Mouse (Mus musculus) frontal cortex, postnatal 25 days (tissue): ENCODE data around the gene Aip.
"Not testable (repeated sequence)": the region's sequence is repeated elsewhere in the genome, so short reads cannot be mapped to it uniquely, and the experiment has no call there.

Experiments used
- DNase-seq, 2 experiments: peaks; one replicate each; pipeline ENCODE4 v3.0.0; 2022; ENCODE audit warnings: low spot score in 2 of 2

The Aip gene

DNA sequence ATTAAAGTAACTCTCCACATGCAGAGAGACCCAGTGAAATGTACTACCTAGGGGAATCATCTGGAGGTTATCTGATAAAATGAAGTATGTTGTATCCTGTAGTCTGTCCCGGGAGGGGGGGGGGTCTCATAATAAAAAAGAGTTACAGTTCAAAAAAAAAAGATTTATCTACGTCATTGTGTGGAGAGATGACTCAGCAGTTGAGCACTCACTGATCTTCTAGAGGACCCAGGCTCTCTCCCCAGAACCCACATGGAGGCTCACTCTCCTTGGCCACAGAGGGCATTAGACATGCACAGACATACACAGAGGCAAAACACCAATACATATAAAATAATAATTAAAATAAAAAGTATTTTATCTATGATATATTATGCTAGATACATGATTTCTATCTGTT lies 34.3 kb downstream of the Aip start:
- DNase-seq = no peak

DNA sequence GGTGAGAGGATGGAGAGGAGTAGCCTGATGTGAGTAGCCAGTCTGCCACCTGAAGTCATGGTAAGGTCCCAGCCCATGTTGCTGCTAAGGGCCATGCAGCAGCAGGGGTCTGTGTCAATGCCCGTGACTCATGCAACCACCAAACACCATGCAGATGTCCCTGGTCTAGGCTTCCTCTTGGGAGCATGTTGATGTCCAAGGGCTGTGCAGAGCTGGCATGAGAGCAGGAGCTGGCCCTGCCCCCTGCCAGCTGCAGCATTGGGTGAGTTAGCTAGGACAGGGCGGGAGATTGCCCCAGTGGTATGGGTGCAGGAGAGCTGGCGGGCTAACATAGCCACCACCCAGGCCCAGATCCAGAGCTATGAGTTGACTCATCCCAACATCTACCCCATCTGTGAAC lies 35.2 kb downstream of the Aip start:
- DNase-seq = no peak

DNA sequence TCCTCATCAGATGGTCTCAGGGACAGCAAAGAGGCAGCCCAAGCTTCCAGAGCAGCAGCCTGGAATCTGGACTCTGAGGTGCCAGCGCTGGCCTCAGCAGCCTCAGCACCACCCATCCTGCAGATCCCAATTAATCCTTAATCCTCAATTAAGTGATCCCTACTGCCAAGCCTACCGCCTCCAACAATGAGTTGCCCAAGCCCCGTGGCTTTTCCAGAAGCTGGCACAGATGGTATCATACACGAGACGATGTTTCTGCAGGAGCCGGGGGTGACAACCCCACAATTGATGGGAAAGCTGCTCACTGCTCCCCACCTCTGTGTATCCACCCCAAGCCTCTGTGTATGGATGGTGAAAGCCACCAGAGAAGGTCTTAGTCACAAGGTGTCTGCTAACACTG lies 36.5 kb downstream of the Aip start:
- DNase-seq = no peak

DNA sequence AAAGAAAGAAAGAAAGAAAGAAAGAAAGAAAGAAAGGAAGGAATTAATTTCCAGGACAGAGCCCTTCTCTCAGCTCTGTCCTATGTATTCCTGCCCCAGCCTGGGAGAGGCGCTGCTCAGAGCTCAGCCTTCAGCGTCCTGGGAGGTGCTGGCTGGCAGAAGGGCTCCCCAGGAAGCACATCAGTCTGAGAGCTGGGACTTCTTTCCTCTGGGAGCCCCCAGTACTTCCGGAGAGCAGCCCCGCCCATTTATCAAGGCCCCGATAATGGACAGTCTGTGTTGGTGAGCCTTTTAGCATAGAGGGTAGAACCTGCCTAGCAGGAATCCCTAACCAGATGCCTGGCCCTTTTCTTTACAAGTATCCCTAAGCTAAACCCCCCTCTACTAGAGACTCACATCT lies 37.5 kb downstream of the Aip start:
- no peak for DNase-seq

DNA sequence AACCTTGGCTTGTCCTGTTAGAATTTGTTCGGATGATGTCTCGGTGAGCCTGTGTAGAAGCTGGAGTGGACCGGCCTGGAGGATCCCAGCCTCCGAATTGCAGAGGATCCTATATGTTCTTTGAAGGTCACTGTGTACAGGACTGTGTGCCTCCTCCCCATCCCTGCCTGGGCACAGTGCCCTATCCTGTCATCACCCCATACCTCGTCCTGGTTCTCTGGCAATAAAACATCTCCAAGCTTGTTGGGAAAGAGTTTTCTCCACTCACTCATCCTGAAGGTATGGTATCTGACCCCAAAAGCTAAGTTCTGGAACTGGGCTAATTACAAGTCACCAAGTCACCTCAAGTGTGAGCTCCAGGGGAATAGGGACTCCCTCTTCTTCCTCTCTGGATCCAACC lies 38.6 kb downstream of the Aip start:
- no peak for DNase-seq

DNA sequence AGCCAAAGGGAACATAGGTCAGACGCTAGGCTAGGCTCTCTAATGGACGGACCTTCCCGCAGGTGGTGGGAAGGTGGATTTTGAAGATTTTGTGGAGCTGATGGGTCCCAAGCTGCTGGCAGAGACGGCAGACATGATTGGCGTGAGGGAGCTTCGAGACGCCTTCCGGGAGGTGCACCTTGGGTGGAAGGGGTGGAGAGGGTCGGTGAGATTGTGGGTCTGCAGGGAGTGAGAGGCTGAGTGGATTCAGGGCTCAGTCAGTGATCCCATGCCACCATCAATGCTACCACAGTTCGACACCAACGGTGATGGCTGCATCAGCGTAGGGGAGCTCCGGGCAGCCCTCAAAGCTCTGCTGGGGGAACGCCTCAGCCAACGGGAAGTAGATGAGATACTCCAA lies 39.5 kb downstream of the Aip start:
- DNase-seq = no peak

DNA sequence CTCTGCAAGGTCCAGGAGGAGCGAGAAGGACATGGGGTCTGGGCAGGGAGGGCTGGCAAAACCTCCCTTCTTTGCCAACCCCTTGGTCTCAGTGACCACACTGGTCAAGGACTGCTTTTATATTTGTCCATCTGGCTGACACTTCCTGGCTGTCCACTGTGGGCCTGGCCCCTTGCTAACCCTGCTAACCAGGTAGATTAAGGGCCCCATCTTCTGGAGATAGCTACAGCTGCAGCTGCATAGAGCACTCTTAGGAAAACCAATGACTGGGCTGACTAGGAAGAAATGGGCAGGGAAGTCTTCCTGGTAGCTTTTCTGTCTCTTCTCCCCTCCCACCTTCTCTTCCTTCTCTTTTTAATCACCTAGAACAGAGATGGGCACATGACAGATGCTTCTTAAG lies 40.7 kb downstream of the Aip start:
- no peak for DNase-seq

DNA sequence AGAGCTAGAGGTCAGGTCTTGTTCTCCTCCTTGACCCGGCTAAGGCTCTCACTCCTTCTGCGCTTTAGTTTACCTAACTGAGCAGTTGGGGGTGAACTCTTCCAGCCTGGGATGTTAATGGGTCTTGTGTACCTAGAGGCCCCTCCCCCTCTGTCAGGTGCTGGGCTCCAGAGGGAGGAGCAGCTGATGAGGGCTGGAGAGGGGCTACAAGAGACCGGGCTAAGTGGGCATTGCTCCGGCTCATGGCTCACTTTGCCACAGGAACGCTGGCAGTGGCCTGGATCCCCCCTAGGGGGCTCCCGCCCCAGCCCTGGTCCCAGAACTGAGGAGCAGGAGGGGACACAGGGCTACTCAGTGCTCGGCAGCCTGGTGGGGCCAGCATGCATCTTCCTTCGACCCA lies 41.8 kb downstream of the Aip start:
- no peak for DNase-seq

DNA sequence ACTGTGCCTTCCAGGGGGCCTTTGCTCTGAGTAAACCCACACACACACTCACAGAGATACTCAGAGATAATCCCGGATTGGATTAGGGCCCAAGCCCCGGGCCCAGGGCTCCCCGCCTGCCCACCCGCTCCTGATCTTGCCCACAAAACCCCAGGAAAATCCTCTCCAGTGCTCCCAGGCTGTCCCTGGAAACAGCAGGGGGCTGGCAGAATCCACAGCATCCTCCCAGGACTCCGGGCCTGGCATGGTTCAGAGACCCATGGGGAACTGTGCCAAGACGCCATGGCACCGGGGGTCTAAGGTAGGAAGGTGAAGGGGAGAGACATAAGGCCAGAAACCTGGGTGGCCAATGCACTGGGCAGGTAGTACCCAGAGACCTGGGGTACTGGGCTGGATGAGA lies 42.3 kb downstream of the Aip start:
- no peak for DNase-seq

DNA sequence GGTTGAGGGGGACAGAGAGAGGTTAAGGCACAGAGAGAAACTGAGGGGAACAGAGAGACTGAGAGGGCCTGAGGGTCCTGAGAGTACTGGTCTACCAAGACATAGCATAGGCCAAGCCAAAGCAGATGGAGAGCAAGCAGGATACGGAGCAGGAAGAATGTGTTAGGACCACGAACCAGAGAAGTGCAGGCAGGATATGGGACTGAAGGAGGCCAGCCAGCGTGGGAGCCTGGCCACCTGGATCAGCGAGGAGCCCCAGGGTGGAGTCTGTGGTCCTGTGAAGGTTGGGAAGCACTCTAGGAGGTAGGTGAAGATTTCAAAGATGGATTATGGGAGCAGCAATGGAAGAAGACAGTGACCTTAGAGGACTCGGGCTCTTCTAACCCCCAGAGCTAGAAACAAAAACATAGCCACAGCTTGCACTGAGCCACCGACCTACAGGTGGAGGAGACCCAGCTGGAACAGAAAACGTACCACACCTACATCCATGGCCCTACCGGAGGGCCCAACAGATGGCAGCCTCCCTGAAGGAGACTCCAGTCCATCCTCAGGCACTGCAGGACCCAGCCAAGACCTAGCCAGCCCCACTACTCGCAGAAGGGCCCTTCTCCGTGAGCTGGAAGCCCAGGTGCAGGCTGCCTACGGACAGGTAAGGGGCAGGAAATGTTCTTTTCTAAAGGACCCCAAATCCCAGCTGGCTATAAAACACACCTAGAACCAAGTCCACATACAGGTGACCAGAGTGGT lies 43.3 kb downstream of the Aip start:
- DNase-seq = no peak

DNA sequence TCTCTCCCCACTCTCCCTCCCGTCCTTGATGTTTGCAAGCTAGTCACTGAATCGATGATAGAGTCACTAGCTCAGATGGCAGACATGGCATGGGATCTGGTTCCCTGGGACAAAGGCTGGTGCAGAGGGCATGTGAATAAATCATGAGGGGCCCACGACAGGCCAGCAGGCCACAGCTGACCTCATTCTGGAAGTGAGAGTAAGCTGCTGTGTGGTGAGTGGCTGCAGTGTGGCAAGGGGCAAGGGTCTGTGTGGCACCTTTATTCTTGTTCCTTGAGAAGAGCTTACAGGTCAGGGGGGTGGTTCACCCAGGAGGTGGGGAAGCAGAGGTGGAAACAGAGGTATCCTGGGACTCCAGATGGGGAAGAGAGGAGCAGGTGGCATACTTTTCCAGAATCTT lies 44.3 kb downstream of the Aip start, which contains the start of gene Cabp2:
Gene Cabp2, plus strand, starts transcription at position 185 of the 400 bp plus-strand sequence.
- DNase-seq = no peak

DNA sequence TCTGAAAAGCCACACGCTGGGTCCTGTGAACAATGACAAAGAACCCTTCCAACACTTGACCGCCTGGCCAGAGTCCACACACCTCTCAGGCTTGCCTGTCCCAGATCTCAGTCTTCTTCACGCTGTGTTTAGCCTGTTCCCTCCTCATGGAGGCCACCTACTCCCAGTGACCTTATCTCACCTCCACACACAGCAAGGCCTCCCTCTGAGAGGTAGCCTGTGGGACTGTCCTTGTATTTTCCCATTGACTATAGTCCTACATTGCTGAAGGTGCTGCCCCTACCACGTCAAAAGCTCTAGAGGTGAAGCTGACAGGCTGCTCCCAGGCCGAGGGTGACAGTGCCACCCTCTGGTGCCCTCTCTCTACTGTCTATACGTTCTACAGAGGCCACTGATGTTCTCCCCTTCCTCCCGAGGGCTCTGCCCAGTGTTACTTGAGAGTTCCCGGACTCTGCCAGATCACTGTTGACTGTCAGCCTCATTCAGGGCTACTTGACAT lies 45.1 kb downstream of the Aip start:
- no peak for DNase-seq

DNA sequence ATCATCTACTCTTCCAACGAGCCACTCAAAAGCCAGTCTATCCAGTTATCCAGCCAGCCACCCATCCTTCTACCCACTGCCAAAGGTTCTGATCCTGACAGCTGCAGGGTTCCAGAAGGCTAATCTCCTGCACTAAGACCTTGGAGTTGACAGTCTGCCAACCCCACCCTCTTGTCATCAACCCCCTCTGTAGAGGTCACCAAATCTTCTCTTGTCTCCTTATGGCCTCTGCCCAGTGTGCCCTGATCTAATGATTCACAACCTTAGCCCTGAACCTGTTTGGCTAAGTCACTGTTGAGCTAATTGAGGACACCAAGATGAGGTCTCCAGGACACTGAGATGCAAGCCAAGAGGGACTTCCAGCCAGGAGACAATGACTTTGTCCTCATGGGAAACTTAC lies 46.1 kb downstream of the Aip start:
- no peak for DNase-seq

DNA sequence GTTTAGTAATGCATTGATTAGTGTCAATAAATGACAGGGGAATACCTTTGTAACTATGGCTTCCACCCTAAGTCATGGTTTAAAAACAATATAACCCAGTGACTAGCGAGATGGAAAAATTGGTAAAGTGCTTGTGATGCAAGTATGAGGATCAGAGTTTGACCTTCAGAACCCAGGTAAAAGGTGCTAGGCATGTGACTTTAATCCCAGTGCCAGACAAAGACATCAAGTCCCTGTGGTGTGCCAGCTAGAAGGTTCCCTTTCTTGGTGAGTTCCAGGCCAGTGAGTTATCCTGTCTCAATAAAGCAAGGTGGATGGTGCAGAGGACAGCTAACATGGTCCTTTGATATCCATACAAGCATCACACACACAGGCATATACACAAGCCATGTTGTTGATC lies 50.1 kb downstream of the Aip start:
- no peak for DNase-seq

DNA sequence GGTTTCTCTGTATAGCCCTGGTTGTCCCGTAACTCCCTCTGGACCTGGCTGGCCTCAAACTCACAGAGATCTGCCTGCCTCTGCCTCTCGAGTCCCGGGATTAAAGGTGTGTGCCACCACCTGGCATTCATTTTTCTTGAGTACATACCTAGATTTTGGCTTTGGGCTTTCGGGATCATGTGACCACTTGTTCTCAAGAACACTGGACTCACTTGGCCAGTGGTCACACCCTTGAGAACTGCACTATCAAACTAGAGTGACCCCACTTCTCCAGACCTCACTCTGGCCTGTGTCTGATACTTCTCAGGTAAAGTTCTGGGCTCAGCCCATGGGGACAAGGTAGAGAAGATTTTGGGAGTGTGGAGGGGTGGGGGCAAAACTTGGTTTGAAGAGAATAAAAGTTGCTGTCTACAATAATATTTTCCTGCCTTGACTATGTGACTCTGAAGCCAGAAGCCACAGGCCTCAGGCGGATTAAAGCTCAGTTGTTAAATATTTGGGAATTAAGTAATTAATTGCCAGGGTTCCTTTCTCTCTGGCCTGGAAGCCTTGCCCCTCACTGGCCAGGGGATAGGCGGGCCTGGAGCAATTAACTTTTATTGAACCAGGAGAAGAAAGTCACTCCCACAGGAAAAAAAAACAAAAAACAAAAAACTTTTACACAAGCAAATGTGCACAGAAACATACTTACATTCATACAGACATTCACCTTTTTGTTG lies 52.8 kb downstream of the Aip start:
- no peak for DNase-seq

DNA sequence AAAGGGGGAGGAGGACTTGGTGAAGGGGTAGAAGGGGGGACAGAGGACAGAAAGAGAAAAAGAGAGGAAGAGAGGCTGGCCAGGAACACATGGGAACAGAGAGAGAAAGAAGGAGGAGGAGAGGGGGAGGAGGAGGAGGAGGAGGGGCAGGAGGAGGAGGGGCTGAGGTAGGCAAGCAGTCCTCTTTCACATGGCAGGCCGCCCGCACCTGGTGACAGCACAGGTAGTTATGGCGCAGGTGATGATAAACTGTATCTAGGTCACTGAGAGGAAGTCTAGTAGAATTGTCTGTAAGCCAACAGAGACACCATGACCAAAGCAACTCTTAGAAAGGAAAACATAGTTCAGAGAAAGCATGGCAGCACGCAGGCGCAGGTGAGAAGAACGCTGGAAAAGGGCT lies 54.3 kb downstream of the Aip start:
- DNase-seq = no peak

DNA sequence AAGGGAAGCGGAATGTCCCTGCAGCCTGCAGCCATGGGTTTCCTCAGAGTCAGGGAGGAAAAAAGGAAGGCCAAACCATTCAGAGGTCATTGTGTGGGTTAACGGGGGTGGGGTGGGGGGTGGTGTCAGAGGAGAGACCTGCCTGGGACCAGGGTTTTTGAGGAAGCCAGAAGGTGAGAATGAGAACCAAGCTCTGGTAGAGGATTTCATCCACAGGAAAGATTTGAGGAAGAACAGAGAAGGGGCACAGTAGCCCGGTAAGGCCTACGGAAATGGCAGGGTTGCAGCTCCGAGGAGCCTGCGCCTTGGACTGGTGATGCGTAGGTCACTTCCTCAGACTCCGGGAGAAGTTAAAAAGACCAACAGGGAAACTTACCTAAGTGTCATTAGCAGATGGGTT lies 54.9 kb downstream of the Aip start:
- no peak for DNase-seq

DNA sequence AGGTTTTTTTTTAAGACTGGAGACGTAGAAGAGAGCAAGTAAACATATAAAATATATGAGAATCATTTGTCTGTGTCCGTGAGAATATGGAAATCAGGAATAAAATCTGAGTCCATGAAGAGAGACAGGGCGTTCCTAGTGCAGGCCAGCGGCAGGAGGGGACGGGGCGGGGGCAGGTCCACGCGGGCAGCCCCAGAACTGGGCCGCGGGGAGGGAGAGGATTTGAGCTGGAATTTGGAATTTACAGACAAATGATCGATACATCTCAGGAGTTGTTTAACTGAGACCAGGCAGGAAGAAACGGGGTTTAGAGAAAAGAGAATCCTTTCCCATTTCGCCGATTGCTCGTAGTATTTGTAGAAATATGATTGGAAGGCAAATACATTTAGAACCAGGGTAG lies 55.3 kb downstream of the Aip start:
- no peak for DNase-seq

DNA sequence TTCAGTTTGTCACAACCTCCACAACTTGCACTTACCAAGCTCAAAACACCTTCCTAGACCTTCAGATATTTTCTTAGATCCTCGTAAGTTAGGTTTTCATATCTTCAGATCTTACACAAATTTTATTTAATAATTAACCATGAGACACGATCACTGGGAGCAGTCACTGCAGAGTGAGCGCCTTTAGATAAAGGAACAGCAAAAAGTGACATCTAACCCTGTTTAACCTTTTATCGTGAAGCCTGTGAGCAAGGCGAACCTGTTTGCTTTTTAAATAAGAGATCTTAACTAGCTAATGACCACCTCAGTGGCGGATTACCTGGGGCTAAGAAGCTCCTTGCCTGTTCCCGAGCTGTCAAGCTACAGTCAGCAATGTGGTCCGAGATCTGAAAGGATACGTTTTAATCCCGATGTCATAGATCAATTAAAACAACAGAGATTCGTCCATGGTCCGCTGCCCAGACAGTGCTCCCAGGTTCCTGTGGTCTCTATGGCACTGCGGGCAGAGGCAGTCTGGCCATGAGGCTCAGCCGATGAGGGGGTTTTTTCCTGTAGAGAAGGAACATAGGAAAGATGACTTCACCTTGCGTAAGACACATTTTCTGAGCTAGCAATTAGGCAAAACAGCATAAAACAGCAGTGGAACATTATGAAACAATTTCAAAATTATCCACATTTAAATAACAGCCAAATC lies 56.8 kb downstream of the Aip start:
- no peak for DNase-seq

DNA sequence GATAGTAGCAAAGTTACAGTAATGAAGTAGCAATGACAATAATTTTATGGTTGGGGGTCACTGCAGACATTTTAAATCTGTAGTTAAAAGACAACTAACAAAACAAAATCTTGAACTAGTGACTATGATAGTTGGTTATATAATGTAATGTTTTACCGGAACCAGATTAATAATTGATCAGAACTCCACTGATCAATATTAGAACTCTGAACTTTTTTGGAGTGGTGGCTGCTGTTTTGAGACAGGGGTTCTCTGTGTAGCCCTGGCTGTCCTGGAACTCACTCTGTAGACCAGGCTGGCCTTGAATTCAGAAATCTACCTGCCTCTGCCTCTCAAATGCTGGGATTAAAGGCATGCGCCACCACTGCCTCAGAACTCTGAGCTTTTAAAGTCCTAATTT lies 57.4 kb downstream of the Aip start:
- DNase-seq = not testable (repeated sequence)

DNA sequence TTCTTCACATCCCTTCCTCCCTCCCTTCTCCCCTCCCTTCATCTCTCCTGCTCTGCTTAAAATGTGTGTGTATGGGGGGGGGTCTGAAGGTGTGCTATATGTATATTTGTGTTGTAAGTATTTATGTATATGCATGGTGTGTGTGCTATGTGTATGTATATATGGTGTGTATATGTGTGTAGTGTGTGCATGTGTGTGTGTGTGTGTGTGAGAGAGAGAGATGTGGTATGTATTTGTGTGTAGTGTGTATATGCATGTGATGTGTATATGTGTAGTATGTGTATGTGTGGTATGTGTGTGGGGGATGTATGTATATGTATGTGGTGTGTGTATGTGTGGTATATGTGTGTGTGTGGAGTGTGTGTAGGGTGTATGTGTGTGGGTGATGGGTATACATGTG lies 58.8 kb downstream of the Aip start:
- no peak for DNase-seq

DNA sequence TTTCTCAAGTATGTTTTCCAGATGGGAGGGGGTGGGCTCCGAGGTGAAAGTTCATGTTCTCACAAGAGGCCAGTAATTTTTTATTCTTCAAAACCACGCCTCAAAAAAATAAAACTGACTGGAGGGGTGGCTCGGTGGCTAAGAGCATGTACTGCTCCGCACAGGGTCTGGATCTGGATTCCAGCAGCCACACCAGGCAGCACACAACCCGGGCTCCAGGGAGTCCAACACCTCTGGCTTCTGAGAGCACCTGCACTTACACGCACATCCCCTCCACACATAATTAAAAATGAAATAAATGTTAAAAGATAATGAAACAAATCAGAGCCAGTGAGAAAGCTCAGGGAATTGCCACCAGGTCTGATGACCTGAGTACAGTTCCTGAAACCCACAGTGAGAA lies 59.4 kb downstream of the Aip start:
- DNase-seq = no peak

DNA sequence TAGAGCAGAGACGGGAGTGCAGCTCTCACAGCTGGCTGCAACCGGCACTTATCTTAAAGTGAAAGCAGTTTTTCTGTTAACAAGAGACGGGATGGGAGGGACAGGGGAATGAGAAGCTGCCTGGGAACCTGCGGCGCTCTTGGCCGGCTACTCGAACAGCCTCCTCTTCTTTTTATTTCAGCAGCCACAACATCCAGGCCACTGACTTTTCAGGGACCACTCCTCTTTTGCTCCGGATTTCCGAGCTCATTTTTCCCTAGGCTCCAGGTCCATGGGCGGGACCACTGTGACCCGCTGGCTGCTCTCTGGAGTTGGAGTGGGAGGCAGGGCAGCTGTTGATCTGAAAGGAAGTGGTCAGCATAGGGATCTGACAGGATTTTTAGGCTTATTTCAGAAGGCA lies 61.2 kb downstream of the Aip start:
- DNase-seq = not testable (repeated sequence)
